Mouse (Mus musculus): ENCODE data around the gene Krt8. TPM values are rescaled to one million over a fixed set of nuclear protein-coding genes. Genes with fewer than 3 reads are reported as not detected.

Krt8 gene
- polyA plus RNA-seq, 1 experiment, result not detected

DNA sequence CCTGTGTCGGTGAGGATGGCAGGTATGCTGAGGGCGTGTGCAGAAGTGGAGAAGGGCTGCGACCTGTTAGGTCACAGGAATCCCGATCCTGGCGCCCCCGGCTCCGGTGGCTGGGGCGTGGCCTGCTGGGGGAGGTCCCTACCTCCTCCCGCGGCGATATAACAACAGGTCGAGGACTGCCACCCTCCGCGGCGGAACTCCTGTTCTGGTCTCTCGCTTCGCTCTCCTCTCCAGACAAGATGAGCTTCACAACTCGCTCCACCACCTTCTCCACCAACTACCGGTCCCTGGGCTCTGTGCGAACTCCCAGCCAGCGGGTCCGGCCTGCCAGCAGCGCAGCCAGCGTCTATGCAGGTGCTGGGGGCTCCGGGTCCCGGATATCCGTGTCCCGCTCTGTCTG lies 23.8 kb upstream of the Krt8 start, which contains the start of gene Krt18:
Krt18 (plus strand) TSS at position 141 of the 400 bp plus-strand sequence.
- no peak within 1 kb of the TSS for H3K27ac ChIP-seq (ENCODE audit: insufficient read depth, low read length)
- H3K4me1 ChIP-seq (ENCODE audit: control insufficient read depth, insufficient read depth, low read length), result peaks cover 5% of the 10 kb centered on the region; the same call in 1 of the 2 replicates
- peak within 1 kb of the TSS; percentile 11; the same call in 1 of the 2 replicates for H3K4me3 ChIP-seq (ENCODE audit: insufficient read depth, low read length)
- no peak for TF ChIP-seq CTCF (IDR thresholded peaks at IDR 0.05; ENCODE audit: borderline replicate concordance, insufficient read depth, low read length)
- no peak for TF ChIP-seq POLR2A (IDR thresholded peaks at IDR 0.05; ENCODE audit: low read depth, low read length)

- TF ChIP-seq POLR2A (IDR thresholded peaks at IDR 0.05; ENCODE audit: low read depth, low read length) (no peak), CTCF (IDR thresholded peaks at IDR 0.05; ENCODE audit: borderline replicate concordance, insufficient read depth, low read length) (no peak)
- Histone ChIP-seq H3K4me1 (ENCODE audit: control insufficient read depth, insufficient read depth, low read length) (peaks cover 5% of the 10 kb centered on the region; the same call in 1 of the 2 replicates), H3K27ac (ENCODE audit: insufficient read depth, low read length) (no peak overlapping the region), H3K4me3 (ENCODE audit: insufficient read depth, low read length) (no peak overlapping the region)
These were observed 22.1 kb upstream of the Krt8 start for GRCm38 (mm10) chr15:102026430-102026829.

- Histone ChIP-seq H3K4me1 (ENCODE audit: control insufficient read depth, insufficient read depth, low read length) (peaks cover 5% of the 10 kb centered on the region; the same call in 1 of the 2 replicates), H3K27ac (ENCODE audit: insufficient read depth, low read length) (no peak overlapping the region), H3K4me3 (ENCODE audit: insufficient read depth, low read length) (no peak overlapping the region)
- TF ChIP-seq POLR2A (IDR thresholded peaks at IDR 0.05; ENCODE audit: low read depth, low read length), result no peak
- TF ChIP-seq CTCF (IDR thresholded peaks at IDR 0.05; ENCODE audit: borderline replicate concordance, insufficient read depth, low read length), result no peak
These were observed 21.0 kb upstream of the Krt8 start for GRCm38 (mm10) chr15:102025136-102025872.

- peaks cover 5% of the 10 kb centered on the region; the same call in 1 of the 2 replicates for H3K4me1 ChIP-seq (ENCODE audit: control insufficient read depth, insufficient read depth, low read length)
- TF ChIP-seq POLR2A (IDR thresholded peaks at IDR 0.05; ENCODE audit: low read depth, low read length) (no peak), CTCF (IDR thresholded peaks at IDR 0.05; ENCODE audit: borderline replicate concordance, insufficient read depth, low read length) (no peak)
- H3K27ac ChIP-seq (ENCODE audit: insufficient read depth, low read length), result no peak overlapping the region
- H3K4me3 ChIP-seq (ENCODE audit: insufficient read depth, low read length), result no peak overlapping the region
These were observed 19.6 kb upstream of the Krt8 start for GRCm38 (mm10) chr15:102023888-102024287.

- H3K4me3 ChIP-seq (ENCODE audit: insufficient read depth, low read length), result no peak overlapping the region
- TF ChIP-seq CTCF (IDR thresholded peaks at IDR 0.05; ENCODE audit: borderline replicate concordance, insufficient read depth, low read length), result no peak
- no peak for TF ChIP-seq POLR2A (IDR thresholded peaks at IDR 0.05; ENCODE audit: low read depth, low read length)
- H3K4me1 ChIP-seq (ENCODE audit: control insufficient read depth, insufficient read depth, low read length), result peaks cover 5% of the 10 kb centered on the region; the same call in 1 of the 2 replicates
- H3K27ac ChIP-seq (ENCODE audit: insufficient read depth, low read length), result no peak overlapping the region
These were observed 18.2 kb upstream of the Krt8 start for GRCm38 (mm10) chr15:102022481-102022880.

DNA sequence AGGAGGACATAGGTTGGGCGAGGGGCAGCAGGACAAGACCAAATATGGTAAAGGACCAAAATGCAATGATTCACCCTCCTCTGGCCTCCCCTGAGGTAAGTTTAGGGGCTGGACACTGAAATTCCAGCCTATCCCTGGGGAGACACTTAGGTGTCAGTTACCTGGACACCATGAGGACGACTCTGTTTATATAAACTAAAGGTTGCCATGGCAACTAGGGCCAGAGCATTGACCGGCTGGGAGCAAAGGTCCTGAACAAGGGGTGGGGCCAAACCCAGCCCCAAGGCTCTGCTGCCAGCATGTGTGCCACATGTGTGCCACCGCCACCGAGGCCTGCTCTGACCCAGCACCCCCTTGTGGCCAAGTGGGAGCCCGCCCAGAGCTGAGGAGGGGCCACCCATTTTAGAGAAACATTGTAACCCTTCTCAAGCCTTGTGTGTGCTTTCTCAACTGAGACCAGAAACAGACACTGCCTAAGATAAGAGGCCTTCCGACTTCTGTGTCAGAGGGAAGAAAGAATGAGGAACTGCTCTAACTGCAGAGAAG lies 13.7 kb upstream of the Krt8 start:
- peaks cover 8% of the 10 kb centered on the region; the same call in 1 of the 2 replicates for H3K4me1 ChIP-seq (ENCODE audit: control insufficient read depth, insufficient read depth, low read length)
- TF ChIP-seq POLR2A (IDR thresholded peaks at IDR 0.05; ENCODE audit: low read depth, low read length) (no peak), CTCF (IDR thresholded peaks at IDR 0.05; ENCODE audit: borderline replicate concordance, insufficient read depth, low read length) (no peak)
- no peak overlapping the region for H3K27ac ChIP-seq (ENCODE audit: insufficient read depth, low read length)
- H3K4me3 ChIP-seq (ENCODE audit: insufficient read depth, low read length), result no peak overlapping the region

GRCm38 (mm10) chr15:102016787-102017186 lies 12.5 kb upstream of the Krt8 start:
- TF ChIP-seq POLR2A (IDR thresholded peaks at IDR 0.05; ENCODE audit: low read depth, low read length), result no peak
- no peak for TF ChIP-seq CTCF (IDR thresholded peaks at IDR 0.05; ENCODE audit: borderline replicate concordance, insufficient read depth, low read length)
- Histone ChIP-seq H3K4me3 (ENCODE audit: insufficient read depth, low read length) (no peak overlapping the region), H3K4me1 (ENCODE audit: control insufficient read depth, insufficient read depth, low read length) (peaks cover 8% of the 10 kb centered on the region; the same call in 1 of the 2 replicates), H3K27ac (ENCODE audit: insufficient read depth, low read length) (no peak overlapping the region)

GRCm38 (mm10) chr15:102016096-102016495 lies 11.8 kb upstream of the Krt8 start:
- H3K27ac ChIP-seq (ENCODE audit: insufficient read depth, low read length), result peak overlapping the region; percentile 22; the same call in 1 of the 2 replicates
- peaks cover 8% of the 10 kb centered on the region; the same call in 1 of the 2 replicates for H3K4me1 ChIP-seq (ENCODE audit: control insufficient read depth, insufficient read depth, low read length)
- TF ChIP-seq CTCF (IDR thresholded peaks at IDR 0.05; ENCODE audit: borderline replicate concordance, insufficient read depth, low read length), result no peak
- TF ChIP-seq POLR2A (IDR thresholded peaks at IDR 0.05; ENCODE audit: low read depth, low read length), result no peak
- H3K4me3 ChIP-seq (ENCODE audit: insufficient read depth, low read length), result no peak overlapping the region

- peaks cover 16% of the 10 kb centered on the region for H3K4me1 ChIP-seq (ENCODE audit: control insufficient read depth, insufficient read depth, low read length)
- no peak overlapping the region for H3K27ac ChIP-seq (ENCODE audit: insufficient read depth, low read length)
- TF ChIP-seq CTCF (IDR thresholded peaks at IDR 0.05; ENCODE audit: borderline replicate concordance, insufficient read depth, low read length), result no peak
- no peak for TF ChIP-seq POLR2A (IDR thresholded peaks at IDR 0.05; ENCODE audit: low read depth, low read length)
- H3K4me3 ChIP-seq (ENCODE audit: insufficient read depth, low read length), result no peak overlapping the region
These were observed 10.6 kb upstream of the Krt8 start for GRCm38 (mm10) chr15:102014848-102015247.

DNA sequence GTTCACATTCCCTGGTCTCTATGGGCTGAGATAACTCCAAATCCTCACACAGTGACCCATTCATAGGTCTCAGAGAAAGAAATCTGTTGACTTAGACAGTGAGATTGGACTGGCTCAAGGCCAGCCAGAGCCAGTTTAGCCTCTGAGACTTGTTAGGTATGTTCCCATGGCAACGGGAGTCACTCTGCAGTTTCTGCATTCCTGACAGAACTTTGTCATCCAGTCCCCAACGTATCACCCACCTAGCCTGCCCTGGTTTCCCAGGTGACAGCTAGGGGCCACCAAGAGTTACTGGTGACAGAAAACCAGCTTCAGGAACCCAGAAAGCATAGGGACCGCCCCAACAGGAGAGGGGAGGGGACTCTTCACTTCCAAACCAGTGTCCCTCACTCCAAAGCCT lies 9.4 kb upstream of the Krt8 start:
- H3K4me3 ChIP-seq (ENCODE audit: insufficient read depth, low read length), result no peak overlapping the region
- H3K4me1 ChIP-seq (ENCODE audit: control insufficient read depth, insufficient read depth, low read length), result peaks cover 16% of the 10 kb centered on the region
- TF ChIP-seq POLR2A (IDR thresholded peaks at IDR 0.05; ENCODE audit: low read depth, low read length) (no peak), CTCF (IDR thresholded peaks at IDR 0.05; ENCODE audit: borderline replicate concordance, insufficient read depth, low read length) (no peak)
- no peak overlapping the region for H3K27ac ChIP-seq (ENCODE audit: insufficient read depth, low read length)

Measured in embryonic fibroblast, embryonic 13.5 days (primary cell).